Mouse (Mus musculus) heart, adult 2 months (tissue): ENCODE measurements at regions not wholly inside any gene's neighbourhood (a gene's known extent, or its start where the extent isn't known, plus 50 kb on each side); places are given as distances from the start of the nearest gene placed in this dataset.

Experiments
- CTCF ChIP-seq: fragments of 200-600 bp; IDR thresholded peaks from 2 replicates; pipeline ENCODE4 v1.8.1; 2022; ENCODE audit warnings: antibody characterized with exemption, mild to moderate bottlenecking, moderate library complexity
- POLR2A ChIP-seq: fragments of 200-500 bp; IDR thresholded peaks from 2 replicates; pipeline ENCODE4 v1.6.1; 2011; ENCODE audit warnings: mild to moderate bottlenecking, low read depth, low read length, control low read depth; ENCODE audit not compliant: insufficient read depth

DNA sequence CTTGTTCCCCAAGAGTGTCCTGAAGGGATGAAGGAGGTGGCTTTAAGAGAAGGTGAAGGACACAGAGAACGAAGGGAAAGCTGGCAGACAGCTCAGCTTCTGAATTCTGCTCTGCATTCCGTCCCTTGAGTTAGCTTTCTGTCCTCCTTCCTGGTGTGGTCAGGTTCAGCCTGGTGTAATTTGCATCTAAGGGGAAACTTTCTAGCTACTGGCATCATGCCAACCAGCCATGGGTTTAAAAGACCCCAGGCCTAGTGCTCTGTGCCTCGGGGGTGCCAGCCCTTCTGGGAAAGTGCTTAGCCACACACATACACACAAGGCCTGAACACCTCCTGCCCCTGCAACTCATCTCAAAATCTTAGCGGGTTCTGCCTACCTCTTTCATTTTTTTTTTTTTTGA is 246.9 kb downstream of the Fgf9 start:
- TF ChIP-seq CTCF: no peak
- no peak for TF ChIP-seq POLR2A
